Mouse (Mus musculus): Measurements from ENCODE around the gene Hpcal1.
A peak's percentile ranks its signal among the peaks of the same experiment; 100 is the strongest.
"Not testable (repeated sequence)": the region's sequence is repeated elsewhere in the genome, so short reads cannot be mapped to it uniquely, and the experiment has no call there.

Gene Hpcal1

GRCm38 (mm10) chr12:17778320-17778719, 87.7 kb downstream of the Hpcal1 start:
- no peak for DNase-seq (ENCODE audit: low spot score in 2 of 2)

GRCm38 (mm10) chr12:17779093-17779492, 88.4 kb downstream of the Hpcal1 start:
- DNase-seq (ENCODE audit: low spot score in 2 of 2), result no peak

DNA sequence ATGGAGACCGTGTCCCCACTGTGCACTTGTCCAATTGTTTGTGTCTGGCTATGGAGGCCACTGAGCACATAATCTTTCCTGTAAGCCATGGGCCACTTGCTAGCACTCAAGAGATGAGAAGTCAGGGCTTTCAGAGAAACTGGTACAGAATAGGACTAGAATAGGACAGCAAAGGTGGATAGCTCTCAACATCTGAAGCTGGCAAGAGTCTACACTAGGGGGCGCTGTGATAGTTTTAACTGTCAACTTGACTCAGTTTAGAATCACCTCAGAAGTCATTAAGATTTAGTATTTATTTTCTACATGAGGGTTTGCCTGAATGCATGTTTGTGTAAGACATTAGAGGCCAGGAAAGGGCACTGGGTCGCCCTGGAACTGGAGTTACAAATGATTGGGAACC, 98.8 kb downstream of the Hpcal1 start:
- no peak for DNase-seq (ENCODE audit: low spot score in 2 of 2)

- DNase-seq (ENCODE audit: low spot score in 2 of 2), result no peak
Measured at GRCm38 (mm10) chr12:17791111-17791510, 100.5 kb downstream of the Hpcal1 start.

GRCm38 (mm10) chr12:17792756-17793155, 102.1 kb downstream of the Hpcal1 start:
- DNase-seq (ENCODE audit: low spot score in 2 of 2), result no peak

GRCm38 (mm10) chr12:17795660-17796278, 105.1 kb downstream of the Hpcal1 start:
- peak in 1 of 2 experiments; percentile 12 for DNase-seq (ENCODE audit: low spot score in 2 of 2)

DNA sequence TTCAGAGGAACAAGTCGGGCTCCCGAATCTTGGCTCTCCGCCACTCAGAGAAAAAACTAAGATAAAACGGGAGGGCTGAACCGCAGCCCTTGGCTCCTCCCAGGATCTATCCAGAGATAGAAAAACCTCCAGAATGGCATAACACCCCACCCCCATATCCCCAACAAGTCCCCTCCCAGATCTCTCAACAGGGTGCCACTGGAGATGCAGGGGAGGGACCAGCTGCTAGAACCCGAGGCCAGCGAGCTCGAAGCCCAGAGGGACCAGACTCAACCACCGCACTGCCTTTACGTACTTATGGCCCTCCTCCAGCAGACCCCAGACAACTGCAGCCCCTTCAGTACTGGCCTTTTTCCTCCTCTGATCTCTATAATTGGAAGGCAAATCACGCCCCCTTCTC, 107.6 kb downstream of the Hpcal1 start:
- not testable (repeated sequence) for DNase-seq (ENCODE audit: low spot score in 2 of 2)

DNA sequence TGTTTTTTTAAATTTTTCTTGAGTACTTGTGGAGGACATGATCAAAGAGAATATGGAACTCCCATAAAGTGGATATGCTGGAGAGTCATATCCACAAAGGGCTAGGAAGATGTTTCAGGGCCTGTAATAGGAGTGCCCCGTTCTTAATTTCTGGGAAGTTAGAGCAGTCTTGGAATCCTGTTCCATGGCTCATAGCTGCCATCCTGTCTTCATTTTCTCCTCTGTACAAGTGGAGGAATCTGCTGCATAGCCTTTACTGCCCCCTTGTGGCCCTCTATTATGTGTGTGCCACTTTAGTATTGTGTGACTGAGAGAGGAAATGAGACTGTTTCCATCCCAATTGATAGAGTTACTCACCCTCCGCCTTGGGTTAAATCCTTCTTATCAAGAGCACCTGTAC, 117.9 kb downstream of the Hpcal1 start:
- DNase-seq (ENCODE audit: low spot score in 2 of 2), result peak; percentile 54 to 64

GRCm38 (mm10) chr12:17835279-17835678, 144.6 kb downstream of the Hpcal1 start:
- not testable (repeated sequence) for DNase-seq (ENCODE audit: low spot score in 2 of 2)

Measured in right cerebral cortex, postnatal 36 days (tissue).